Mouse (Mus musculus): Measurements from ENCODE around the gene Gm4779.

GRCm38 (mm10) chrX:101794342-101794741, at the start of gene Gm4779, which contains the start of gene 8030474K03Rik:
- no peak for TF ChIP-seq MXI1 (IDR thresholded peaks at IDR 0.05; ENCODE audit: low read depth, low read length)
- no peak for TF ChIP-seq POLR2A (IDR thresholded peaks at IDR 0.05; ENCODE audit: low read depth, low read length)
- TF ChIP-seq RCOR1 (conservative IDR thresholded peaks at IDR 0.05; ENCODE audit: low read depth, low read length), result no peak
- no peak for TF ChIP-seq UBTF (IDR thresholded peaks at IDR 0.05; ENCODE audit: low read depth, low read length)
- TF ChIP-seq E2F4 (IDR thresholded peaks at IDR 0.05; ENCODE audit: insufficient replicate concordance, low read depth, low read length), result no peak
- no peak for TF ChIP-seq CTCF (conservative IDR thresholded peaks at IDR 0.05 in 1 of 2, IDR thresholded peaks at IDR 0.05 in 1 of 2; ENCODE audit: low read depth in 2 of 2, low read length in 2 of 2)
- no peak for TF ChIP-seq POLR2AphosphoS2 (IDR thresholded peaks at IDR 0.05; ENCODE audit: low read depth, low read length)

Data from CH12.LX (cell line).